Mouse (Mus musculus): ENCODE results near the gene Gclm. TPM values are rescaled to one million over a fixed set of nuclear protein-coding genes. Genes with fewer than 3 reads are reported as not detected.

Gclm gene
- polyA plus RNA-seq, 1 experiment from 2014 or later: 43.8 TPM

DNA sequence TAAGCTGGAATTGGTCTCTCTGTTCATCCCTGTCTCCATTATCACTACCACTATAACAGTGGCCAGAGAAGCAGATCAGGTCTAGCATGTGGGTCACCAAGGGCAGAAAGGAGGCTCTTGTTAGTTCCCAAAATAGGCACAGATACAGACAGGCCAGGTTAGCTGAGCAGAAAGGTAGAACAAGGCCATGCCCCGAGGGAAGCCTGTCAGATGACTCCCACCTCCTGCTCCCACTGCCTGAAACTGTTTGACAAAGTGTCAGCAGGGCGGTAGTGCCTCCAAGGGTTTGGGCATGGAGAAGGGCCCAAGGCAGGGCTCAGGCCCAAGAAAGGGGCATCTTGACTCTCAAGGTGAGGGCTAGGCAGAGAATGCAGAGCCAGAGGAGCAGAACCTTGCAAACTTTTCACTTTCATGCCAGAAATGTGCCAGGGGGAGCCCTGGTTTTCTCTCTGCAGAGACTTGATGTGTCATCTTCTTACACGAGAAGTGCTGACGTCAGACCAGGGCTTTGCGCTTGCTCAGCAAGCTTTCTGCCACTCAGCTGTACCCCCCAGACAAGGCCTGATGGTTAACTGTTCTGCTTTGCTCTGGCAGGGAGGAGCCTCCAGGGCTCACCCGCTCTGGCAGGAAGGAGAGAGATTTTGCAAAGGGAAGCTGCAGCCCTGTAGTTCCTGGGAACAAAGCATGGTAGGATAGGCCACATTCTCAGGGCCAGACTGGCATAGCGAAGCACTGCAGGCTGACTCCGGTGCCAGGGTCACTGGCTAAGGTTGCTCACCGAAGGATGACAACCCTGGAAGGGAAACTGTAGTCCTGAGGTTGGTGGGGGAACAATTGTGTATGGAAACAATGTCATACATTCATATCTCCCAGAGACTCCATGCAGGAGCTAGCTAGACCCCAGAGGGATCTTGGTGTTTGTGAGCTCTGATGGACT is 55.9 kb downstream of the Gclm start:
- Histone ChIP-seq H3K36me3 (no peaks in the 10 kb centered on the region), H3K4me1 (peaks cover 20% of the 10 kb centered on the region), H3K4me2 (replicated peaks) (no peak overlapping the region), H3K9me3 (no peaks in the 10 kb centered on the region), H3K27me3 (0 out of 2 replicates have a peak, but pooled peaks cover 5% of the 10 kb centered on the region), H3K4me3 (no peak overlapping the region), H3K27ac (no peak overlapping the region), H3K9ac (no peak overlapping the region)
- 67% methylated on average over 9 of the region's 9 CpGs for WGBS
- no peak for ATAC-seq (ENCODE audit: low FRiP score, low read depth)

DNA sequence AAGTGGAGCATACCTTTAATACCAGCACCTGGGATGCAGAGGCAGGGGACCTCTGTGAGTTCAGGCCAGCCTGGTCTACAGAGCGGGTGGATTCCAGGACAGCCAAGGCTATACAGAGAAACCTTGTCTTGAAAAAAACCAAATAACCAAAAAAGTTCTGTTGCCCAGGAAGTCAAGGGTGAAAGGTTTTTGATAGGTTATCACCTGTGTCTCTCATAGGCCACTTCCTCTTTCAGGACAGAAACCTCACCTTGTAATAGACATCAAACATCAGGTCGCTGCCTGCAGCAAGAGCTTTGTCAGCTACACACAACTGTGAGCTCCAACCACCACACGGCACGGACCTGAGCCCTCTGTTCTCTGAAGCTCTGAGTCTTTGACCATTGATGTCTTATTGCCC is 59.2 kb downstream of the Gclm start:
- H3K36me3 ChIP-seq: no peaks in the 10 kb centered on the region
- H3K27me3 ChIP-seq: 0 out of 2 replicates have a peak, but pooled peaks cover 2% of the 10 kb centered on the region
- no peak overlapping the region for H3K4me3 ChIP-seq
- 85% methylated on average over 4 of the region's 4 CpGs for WGBS
- ATAC-seq (ENCODE audit: low FRiP score, low read depth): no peak
- no peaks in the 10 kb centered on the region for H3K9me3 ChIP-seq
- H3K4me2 ChIP-seq (replicated peaks): no peak overlapping the region
- peaks cover 9% of the 10 kb centered on the region; the same call in 1 of the 2 replicates for H3K4me1 ChIP-seq
- no peak overlapping the region for H3K27ac ChIP-seq
- H3K9ac ChIP-seq: no peak overlapping the region

DNA sequence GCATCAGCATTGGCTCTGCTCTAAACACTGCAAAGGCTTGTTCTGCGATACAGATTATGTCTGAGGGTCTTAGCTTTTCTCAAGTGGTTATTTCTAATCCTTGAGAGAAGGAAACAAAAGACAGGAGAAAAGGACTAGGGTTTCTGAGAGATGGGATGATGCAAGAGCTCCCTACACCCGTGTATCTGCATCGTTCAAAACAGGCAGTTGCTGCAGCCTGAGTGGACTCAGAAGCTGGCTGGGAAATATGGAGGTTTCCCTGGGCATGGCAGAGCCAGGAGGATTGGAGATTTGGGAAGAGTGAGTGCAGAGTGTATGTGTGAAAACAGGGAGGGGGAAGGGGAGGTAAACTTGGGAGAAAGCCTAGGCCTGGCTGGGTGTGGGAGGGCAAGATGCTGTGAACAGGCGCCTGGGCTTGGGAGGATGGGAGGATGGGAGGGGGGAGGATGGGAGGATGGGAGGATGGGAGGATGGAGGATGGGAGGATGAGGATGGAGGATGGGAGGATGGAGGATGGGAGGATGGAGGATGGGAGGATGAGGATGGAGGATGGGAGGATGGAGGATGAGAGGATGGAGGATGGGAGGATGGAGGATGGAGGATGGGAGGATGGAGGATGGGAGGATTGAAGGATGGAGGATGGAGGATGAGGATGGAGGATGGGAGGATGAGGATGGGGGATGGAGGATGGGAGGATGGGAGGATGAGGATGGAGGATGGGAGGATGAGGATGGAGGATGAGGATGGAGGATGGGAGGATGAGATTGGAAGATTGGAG is 62.7 kb downstream of the Gclm start:
- 62% methylated on average over 4 of the region's 4 CpGs for WGBS
- 0 out of 2 replicates have a peak, but pooled peaks cover 2% of the 10 kb centered on the region for H3K27me3 ChIP-seq
- no peak for ATAC-seq (ENCODE audit: low FRiP score, low read depth)

DNA sequence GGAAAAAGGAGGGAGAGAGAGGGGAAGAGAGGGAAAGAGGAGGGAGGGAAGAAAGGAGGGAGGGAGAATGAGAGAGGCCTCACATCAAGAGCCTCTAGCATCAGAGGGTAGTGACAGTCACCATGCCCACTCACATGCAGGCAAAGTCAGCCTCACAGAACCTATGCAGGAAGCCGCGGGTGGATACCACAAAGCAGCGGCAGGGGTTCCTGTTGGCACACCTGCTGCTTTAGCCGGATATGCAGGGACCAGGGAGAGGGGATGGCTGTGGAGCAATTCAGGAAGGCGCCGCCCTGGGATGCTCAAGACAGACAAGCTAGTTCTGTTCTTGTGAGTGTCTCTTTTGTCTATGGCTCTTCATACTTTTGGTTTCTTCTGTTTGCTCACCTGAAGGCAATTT is 63.6 kb downstream of the Gclm start:
- Histone ChIP-seq H3K27ac (no peak overlapping the region), H3K27me3 (no peaks in the 10 kb centered on the region), H3K9ac (no peak overlapping the region), H3K4me2 (replicated peaks) (no peak overlapping the region), H3K9me3 (no peaks in the 10 kb centered on the region), H3K4me1 (peaks cover 3% of the 10 kb centered on the region; the same call in 1 of the 2 replicates), H3K4me3 (no peak overlapping the region), H3K36me3 (no peaks in the 10 kb centered on the region)
- no peak for ATAC-seq (ENCODE audit: low FRiP score, low read depth)
- 29% methylated on average over 6 of the region's 6 CpGs for WGBS

More for the DNA sequence above, 62.7 kb downstream of the Gclm start:
- H3K9ac ChIP-seq: no peak overlapping the region
- no peak overlapping the region for H3K27ac ChIP-seq
- H3K4me1 ChIP-seq: no peaks in the 10 kb centered on the region
- no peaks in the 10 kb centered on the region for H3K36me3 ChIP-seq
- H3K4me3 ChIP-seq: no peak overlapping the region
- no peaks in the 10 kb centered on the region for H3K9me3 ChIP-seq
- H3K4me2 ChIP-seq (replicated peaks): no peak overlapping the region

DNA sequence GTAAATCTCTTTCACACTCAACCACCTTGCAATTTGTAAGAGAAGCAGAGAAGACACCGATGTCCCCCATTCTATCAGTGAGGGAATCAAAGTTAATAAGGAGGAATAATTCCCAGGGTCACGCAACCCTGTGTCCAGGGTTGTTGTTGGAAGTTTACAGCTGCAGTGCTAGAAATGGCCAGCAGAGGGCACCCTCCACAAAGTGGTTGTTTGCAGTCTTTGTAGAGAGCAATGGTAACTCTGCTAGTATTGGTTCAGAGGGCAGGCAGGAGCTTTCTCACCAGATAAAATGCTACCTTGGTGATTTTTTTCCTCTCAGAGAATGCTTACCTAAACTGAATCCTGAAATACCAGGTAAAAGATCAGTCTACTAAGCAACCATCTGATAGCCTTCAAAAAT is 66.7 kb downstream of the Gclm start:
- no peak for ATAC-seq (ENCODE audit: low FRiP score, low read depth)
- Histone ChIP-seq H3K4me2 (replicated peaks) (no peak overlapping the region), H3K27me3 (0 out of 2 replicates have a peak, but pooled peaks cover 3% of the 10 kb centered on the region), H3K4me3 (no peak overlapping the region), H3K9ac (no peak overlapping the region), H3K9me3 (no peaks in the 10 kb centered on the region), H3K27ac (no peak overlapping the region), H3K36me3 (no peaks in the 10 kb centered on the region), H3K4me1 (peaks cover 10% of the 10 kb centered on the region)
- 20% methylated on average over 2 of the region's 2 CpGs for WGBS

DNA sequence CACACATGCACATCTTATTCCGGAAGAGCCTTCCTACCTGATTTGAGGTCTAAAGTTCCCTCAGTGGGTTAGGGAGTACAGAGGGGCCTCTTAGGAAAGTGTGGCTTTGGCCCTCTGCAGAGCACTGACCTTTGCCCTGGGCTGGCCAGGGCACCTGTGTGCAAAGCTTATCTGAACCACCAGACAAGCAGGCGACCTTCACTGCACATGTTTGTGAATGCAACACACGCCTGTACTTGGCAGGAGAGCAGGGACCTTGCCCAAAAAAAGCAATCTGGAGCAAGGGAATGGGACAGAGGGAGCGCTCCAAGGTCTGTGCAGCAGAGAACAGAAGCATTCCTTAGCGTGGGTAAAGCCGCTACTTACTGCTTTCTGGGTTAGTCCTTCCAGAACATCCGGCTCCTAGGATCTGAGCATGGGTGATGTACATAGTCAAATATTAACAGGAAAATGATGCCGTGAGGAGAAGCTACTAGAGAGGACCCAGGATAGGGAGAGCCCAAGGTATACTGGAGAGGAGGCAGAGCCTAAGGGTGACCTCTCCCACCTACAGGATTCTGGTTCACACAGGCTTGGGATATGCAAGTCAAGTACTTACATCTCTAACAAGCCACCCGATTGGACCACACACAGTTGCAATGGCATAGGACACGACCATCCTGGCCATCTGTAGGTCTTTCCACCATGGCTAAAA is 67.7 kb downstream of the Gclm start:
- H3K9me3 ChIP-seq: no peaks in the 10 kb centered on the region
- 0 out of 2 replicates have a peak, but pooled peaks cover 3% of the 10 kb centered on the region for H3K27me3 ChIP-seq
- ATAC-seq (ENCODE audit: low FRiP score, low read depth): peak; percentile 15; the same call in 1 of the 2 replicates
- H3K9ac ChIP-seq: no peak overlapping the region
- no peak overlapping the region for H3K27ac ChIP-seq
- WGBS: 77% methylated on average over 10 of the region's 10 CpGs
- H3K4me2 ChIP-seq (replicated peaks): no peak overlapping the region
- H3K36me3 ChIP-seq: no peaks in the 10 kb centered on the region
- H3K4me1 ChIP-seq: peaks cover 12% of the 10 kb centered on the region
- H3K4me3 ChIP-seq: no peak overlapping the region

DNA sequence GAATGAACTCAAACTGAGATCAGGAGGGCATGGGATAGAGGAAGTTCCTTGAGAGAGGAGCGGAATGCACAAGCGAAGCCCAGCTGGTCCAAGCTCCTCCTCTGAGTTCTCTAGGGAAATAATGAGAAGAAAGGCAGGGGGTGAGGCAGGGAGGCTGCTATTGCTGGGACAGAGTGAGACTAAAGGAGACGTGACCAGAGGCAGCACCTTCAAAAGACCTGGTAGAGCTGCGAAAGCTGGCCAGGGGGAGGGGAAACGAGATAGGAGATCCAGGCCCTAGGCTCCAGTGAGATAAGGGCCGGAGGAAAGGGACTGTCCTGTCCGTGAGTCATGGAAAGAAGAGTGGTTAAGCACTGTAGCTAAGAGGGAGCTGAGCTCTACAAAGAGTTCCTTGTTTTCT is 68.6 kb downstream of the Gclm start:
- Histone ChIP-seq H3K36me3 (no peaks in the 10 kb centered on the region), H3K4me3 (no peak overlapping the region), H3K4me1 (peaks cover 12% of the 10 kb centered on the region), H3K27me3 (0 out of 2 replicates have a peak, but pooled peaks cover 3% of the 10 kb centered on the region), H3K27ac (no peak overlapping the region), H3K4me2 (replicated peaks) (no peak overlapping the region), H3K9ac (no peak overlapping the region), H3K9me3 (no peaks in the 10 kb centered on the region)
- WGBS: 60% methylated on average over 7 of the region's 7 CpGs
- no peak for ATAC-seq (ENCODE audit: low FRiP score, low read depth)

DNA sequence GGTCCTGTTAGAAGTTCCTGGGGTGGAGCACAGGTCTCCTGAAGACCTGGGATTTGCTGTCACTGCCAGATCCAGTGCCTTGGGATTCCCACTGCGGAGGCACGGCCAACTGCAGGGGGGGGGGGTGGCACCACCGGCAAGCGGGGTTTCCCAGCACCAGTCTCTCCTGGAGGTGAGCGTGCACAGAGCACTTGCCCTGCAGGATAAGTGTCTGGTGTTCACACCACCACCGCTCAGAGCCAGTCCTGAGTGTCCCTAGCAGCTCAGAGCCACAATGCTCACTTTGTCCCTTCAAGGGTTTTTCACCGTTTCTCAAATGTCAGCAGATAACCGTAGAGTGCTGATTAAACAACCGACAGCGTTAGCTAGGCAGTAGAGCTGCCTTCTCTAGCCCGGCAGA is 71.3 kb downstream of the Gclm start:
- H3K4me1 ChIP-seq: peaks cover 13% of the 10 kb centered on the region
- H3K9me3 ChIP-seq: no peaks in the 10 kb centered on the region
- H3K27me3 ChIP-seq: 0 out of 2 replicates have a peak, but pooled peaks cover 3% of the 10 kb centered on the region
- 22% methylated on average over 11 of the region's 11 CpGs for WGBS
- H3K9ac ChIP-seq: no peak overlapping the region
- no peak overlapping the region for H3K4me3 ChIP-seq
- ATAC-seq (ENCODE audit: low FRiP score, low read depth): no peak
- peak overlapping the region; percentile 34 for H3K4me2 ChIP-seq (replicated peaks)
- no peak overlapping the region for H3K27ac ChIP-seq
- no peaks in the 10 kb centered on the region for H3K36me3 ChIP-seq

DNA sequence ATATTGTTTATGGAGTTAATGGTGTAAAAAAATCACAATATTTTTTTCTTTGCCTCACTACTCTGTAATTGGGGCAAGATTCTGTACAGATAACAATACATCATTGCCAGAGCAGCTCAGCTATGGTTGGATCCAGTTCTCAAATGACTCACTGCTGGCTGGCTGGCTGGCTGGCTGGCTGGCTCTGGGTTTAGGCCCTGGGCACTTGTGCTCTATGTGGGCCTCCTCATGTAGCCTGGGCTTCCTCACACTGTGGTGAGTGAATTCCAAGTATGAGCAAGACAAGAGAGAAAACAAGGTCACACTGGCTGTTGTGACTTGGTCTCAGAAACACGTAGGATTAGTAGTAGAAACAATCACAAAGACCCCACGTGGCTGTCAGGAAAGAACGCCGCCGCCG is 72.0 kb downstream of the Gclm start:
- ATAC-seq (ENCODE audit: low FRiP score, low read depth): no peak
- Histone ChIP-seq H3K36me3 (no peaks in the 10 kb centered on the region), H3K9me3 (no peaks in the 10 kb centered on the region), H3K27ac (no peak overlapping the region), H3K9ac (no peak overlapping the region), H3K27me3 (0 out of 2 replicates have a peak, but pooled peaks cover 3% of the 10 kb centered on the region), H3K4me2 (replicated peaks) (no peak overlapping the region), H3K4me3 (no peak overlapping the region), H3K4me1 (peaks cover 20% of the 10 kb centered on the region)
- whole genome bisulfite sequencing: 88% methylated on average over 6 of the region's 6 CpGs
